Mouse (Mus musculus) stomach, postnatal 0 days (tissue): ENCODE measurements around the gene Fyn. TPM values are rescaled to one million over a fixed set of nuclear protein-coding genes. Genes with fewer than 3 reads are reported as not detected.

Experiments
- ATAC-seq: fragments of 200-750 bp; cut with Nextera tagmentation; 2 replicates; pipeline ENCODE4 v1.8.0; 2017; ENCODE audit not compliant: low FRiP score, low TSS enrichment
- DNase-seq: peaks from one replicate; pipeline ENCODE4 v3.0.0-alpha.2; 2016; ENCODE audit warnings: low spot score
- H3K27ac ChIP-seq: fragments of 300-500 bp; sonication (generic); replicated peaks from 2 replicates; pipeline ENCODE4 v1.5.1; 2014; ENCODE audit warnings: mild to moderate bottlenecking, control low read depth
- H3K27me3 ChIP-seq: fragments of 300-500 bp; sonication (generic); 2 replicates; pipeline ENCODE4 v1.6.1; 2014; ENCODE audit warnings: low read length; ENCODE audit not compliant: control insufficient read depth, insufficient read depth
- H3K36me3 ChIP-seq: fragments of 300-500 bp; sonication (generic); 2 replicates; pipeline ENCODE4 v1.6.1; 2014; ENCODE audit warnings: low read length, mixed read lengths; ENCODE audit not compliant: control insufficient read depth, insufficient read depth
- H3K4me1 ChIP-seq: fragments of 300-500 bp; sonication (generic); replicated peaks from 2 replicates; pipeline ENCODE4 v1.6.1; 2014; ENCODE audit warnings: antibody characterized with exemption; ENCODE audit not compliant: control insufficient read depth, insufficient read depth
- H3K4me2 ChIP-seq: fragments of 300-500 bp; sonication (generic); replicated peaks from 2 replicates; pipeline ENCODE4 v1.6.1; 2014; ENCODE audit warnings: low read depth, mild to moderate bottlenecking, control low read depth, moderate library complexity
- H3K4me3 ChIP-seq: fragments of 300-500 bp; sonication (generic); 2 replicates; pipeline ENCODE4 v1.5.1; 2014; ENCODE audit warnings: low read depth, low read length, control low read depth
- H3K9ac ChIP-seq: fragments of 300-500 bp; sonication (generic); 2 replicates; pipeline ENCODE4 v1.6.1; 2014; ENCODE audit warnings: mild to moderate bottlenecking, low read length, control low read depth, mixed read lengths
- H3K9me3 ChIP-seq: fragments of 300-500 bp; sonication (generic); 2 replicates; pipeline ENCODE4 v1.6.1; 2016; ENCODE audit warnings: low read length; ENCODE audit not compliant: control insufficient read depth
- CTCF ChIP-seq: IDR thresholded peaks from 2 replicates; pipeline ENCODE4 v1.5.1; 2016; ENCODE audit warnings: antibody characterized with exemption, low read depth, mild to moderate bottlenecking, moderate library complexity
- EP300 ChIP-seq: optimal IDR thresholded peaks from 2 replicates; pipeline ENCODE3; 2016; ENCODE audit warnings: antibody characterized with exemption
- WGBS: fragments of 180-500 bp; shearing (Covaris S2); extraction: QIAGEN DNeasy Blood & Tissue Kit; methylation state at CpG from one replicate; pipeline ENCODE4 v1.1.7; 2014; 5-methylcytosine and 5-hydroxymethylcytosine counted together
- polyA plus RNA-seq: library from polyadenylated mRNA; unstranded; fragments of >200 nt; fragmentation: Nextera tagmentation; extraction: Ambion mirVana; gene quantifications from 2 replicates; pipeline ENCODE4 v1.2.1, GENCODE M21; 2015

Gene Fyn
- polyA plus RNA-seq, 1 experiment from 2014 or later = 12.5 TPM

DNA sequence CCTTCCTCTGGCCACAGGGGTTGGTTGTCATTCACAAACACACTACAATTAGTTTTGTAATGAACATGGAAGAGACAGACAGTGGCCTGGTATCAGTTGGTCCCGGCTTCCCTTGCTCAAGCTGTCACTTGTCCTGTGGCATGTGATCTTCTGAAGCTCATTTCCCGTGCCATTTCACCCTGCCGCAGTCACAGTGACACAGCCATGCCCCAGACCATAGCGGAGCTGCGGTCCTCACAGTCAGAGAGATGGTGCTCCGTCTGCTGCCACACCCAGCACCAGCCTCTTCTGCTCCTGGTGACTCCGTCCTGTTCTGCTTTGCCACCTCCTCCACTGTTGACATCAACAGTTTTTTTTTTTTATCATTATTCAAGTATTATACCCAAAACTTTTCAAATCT is 49.7 kb downstream of the Fyn start:
- Histone ChIP-seq H3K4me3 (no peak overlapping the region), H3K4me2 (no peak overlapping the region), H3K27ac (no peak overlapping the region), H3K9ac (no peak overlapping the region), H3K4me1 (peaks cover 2% of the 10 kb centered on the region), H3K9me3 (no peaks in the 10 kb centered on the region), H3K36me3 (no peaks in the 10 kb centered on the region), H3K27me3 (no peaks in the 10 kb centered on the region)
- DNase-seq = no peak
- TF ChIP-seq CTCF (no peak), EP300 (no peak)
- no peak for ATAC-seq
- WGBS = 72% methylated on average over 7 of the region's 7 CpGs

DNA sequence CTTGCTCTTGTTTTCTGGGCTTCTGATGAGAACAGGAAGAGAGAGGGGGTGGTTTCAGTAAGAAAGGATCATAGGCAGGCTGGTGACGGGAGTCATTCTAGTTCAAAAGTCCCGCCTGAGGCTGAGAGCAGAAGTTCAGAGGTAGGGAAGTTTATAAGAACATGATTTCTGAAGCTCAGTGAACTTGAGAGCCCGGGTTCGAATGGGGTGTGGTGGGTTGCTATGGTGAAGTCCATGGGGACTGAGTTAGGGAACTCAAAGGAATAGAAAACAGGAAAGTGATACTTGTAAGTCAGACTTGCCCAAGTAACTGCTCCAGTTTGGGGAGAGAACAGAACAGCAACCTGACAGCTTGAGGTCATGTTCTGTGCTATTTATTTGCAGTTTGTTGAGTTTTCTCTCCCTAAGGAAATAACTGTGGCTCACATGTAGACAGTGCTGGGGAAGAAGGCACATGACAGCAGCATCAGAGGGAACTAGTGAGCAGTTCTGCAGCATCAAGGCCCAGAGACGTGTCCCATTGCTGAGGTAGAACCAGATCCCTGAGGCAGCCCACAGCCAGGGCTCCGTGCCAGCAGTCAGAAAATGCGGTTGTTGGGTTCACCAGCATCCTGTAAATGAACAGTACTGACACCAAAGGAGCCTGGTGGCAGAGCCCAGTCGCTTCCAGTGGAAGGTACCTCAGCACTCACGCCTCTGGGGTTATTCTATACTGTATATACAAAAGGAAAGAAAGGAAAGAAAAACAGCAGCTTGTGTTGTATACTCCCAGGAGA is 52.4 kb downstream of the Fyn start:
- H3K4me2 ChIP-seq = no peak overlapping the region
- no peak for DNase-seq
- H3K27ac ChIP-seq = no peak overlapping the region

DNA sequence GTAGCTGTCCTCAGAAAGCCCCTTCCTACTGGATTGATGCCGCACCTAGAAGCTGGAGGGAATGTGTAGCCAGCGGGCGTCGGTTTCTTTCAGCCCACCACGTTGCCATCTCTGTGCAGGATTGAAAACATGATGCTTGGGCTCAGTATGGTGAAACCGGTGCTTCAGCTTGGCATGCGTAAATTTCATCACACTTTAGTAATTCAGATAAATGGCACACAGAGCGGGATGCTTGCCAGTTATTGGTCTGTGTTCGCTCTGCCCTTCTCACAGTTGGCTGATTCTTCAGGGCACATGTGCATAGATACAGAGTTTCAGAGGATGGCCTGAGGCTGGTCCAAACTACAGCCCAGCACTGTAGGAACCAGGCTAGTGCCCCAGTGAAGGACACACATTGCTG is 53.1 kb downstream of the Fyn start:
- ATAC-seq (no peak), DNase-seq (no peak)
- H3K27ac ChIP-seq = no peak overlapping the region
- no peak overlapping the region for H3K4me2 ChIP-seq
- no peak for TF ChIP-seq EP300
- no peak for TF ChIP-seq CTCF
- no peak overlapping the region for H3K4me3 ChIP-seq
- H3K27me3 ChIP-seq = no peaks in the 10 kb centered on the region
- H3K4me1 ChIP-seq = peaks cover 2% of the 10 kb centered on the region
- no peaks in the 10 kb centered on the region for H3K36me3 ChIP-seq
- no peak overlapping the region for H3K9ac ChIP-seq
- 79% methylated on average over 9 of the region's 9 CpGs for WGBS
- H3K9me3 ChIP-seq = no peaks in the 10 kb centered on the region

More for the DNA sequence above, 52.4 kb downstream of the Fyn start:
- ATAC-seq = 0 out of 2 replicates have a peak, but pooled peaks have one; percentile 21
- Histone ChIP-seq H3K27me3 (no peaks in the 10 kb centered on the region), H3K9ac (no peak overlapping the region), H3K36me3 (no peaks in the 10 kb centered on the region), H3K4me3 (no peak overlapping the region), H3K4me1 (peaks cover 2% of the 10 kb centered on the region), H3K9me3 (no peaks in the 10 kb centered on the region)
- TF ChIP-seq CTCF = no peak
- no peak for TF ChIP-seq EP300
- 44% methylated on average over 9 of the region's 9 CpGs for WGBS

DNA sequence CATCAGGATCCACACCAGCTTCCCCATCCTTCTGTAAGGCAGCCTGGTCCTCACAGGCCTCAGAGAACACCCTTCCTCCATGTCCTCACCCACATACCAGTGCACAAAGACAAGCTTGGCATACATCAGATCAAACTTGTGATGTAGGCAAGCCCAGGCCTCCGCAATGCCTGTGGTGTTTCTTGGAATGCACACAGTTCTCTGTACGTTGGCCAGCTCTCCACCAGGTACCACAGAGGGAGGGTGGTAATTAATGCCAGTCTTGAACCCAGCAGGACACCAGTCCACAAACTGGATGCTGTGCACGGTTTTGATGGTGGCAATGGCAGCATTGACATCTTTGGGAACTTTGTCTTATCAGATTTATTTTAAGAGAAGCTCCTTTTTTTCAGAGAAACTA is 56.0 kb downstream of the Fyn start:
- no peak for TF ChIP-seq EP300
- TF ChIP-seq CTCF = no peak
- Histone ChIP-seq H3K9me3 (no peaks in the 10 kb centered on the region), H3K9ac (no peak overlapping the region), H3K4me2 (no peak overlapping the region), H3K27ac (no peak overlapping the region), H3K4me1 (no peaks in the 10 kb centered on the region; the same call in 1 of the 2 replicates), H3K36me3 (no peaks in the 10 kb centered on the region), H3K4me3 (no peak overlapping the region), H3K27me3 (no peaks in the 10 kb centered on the region)
- no peak for ATAC-seq
- no peak for DNase-seq
- 87% methylated on average over 3 of the region's 3 CpGs for WGBS

DNA sequence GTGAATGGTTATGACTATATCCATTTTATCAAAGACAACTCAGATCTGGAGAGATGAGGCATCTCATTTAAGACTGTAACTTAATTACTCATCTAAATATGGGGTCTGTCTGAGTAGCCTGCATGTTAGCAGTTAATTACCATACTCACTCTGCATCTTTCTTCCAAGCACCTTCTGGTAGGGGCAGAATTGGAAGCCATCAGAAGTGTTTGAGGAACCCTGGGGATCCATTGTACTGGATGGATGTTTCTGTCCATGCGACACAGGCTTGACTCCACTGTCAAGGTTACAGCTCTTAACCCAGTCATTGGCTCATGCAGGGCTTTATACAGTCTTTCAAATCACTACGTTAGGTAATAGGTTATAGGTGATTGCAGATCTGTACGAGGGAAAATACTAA is 57.4 kb downstream of the Fyn start:
- DNase-seq = no peak
- no peak for ATAC-seq
- H3K4me2 ChIP-seq = no peak overlapping the region
- H3K4me1 ChIP-seq = no peaks in the 10 kb centered on the region; the same call in 1 of the 2 replicates
- WGBS = 82% methylated on average over 3 of the region's 3 CpGs
- H3K36me3 ChIP-seq = no peaks in the 10 kb centered on the region
- H3K9me3 ChIP-seq = no peaks in the 10 kb centered on the region
- H3K9ac ChIP-seq = no peak overlapping the region
- no peak overlapping the region for H3K27ac ChIP-seq
- TF ChIP-seq CTCF = no peak
- no peak for TF ChIP-seq EP300
- no peaks in the 10 kb centered on the region for H3K27me3 ChIP-seq
- H3K4me3 ChIP-seq = no peak overlapping the region

DNA sequence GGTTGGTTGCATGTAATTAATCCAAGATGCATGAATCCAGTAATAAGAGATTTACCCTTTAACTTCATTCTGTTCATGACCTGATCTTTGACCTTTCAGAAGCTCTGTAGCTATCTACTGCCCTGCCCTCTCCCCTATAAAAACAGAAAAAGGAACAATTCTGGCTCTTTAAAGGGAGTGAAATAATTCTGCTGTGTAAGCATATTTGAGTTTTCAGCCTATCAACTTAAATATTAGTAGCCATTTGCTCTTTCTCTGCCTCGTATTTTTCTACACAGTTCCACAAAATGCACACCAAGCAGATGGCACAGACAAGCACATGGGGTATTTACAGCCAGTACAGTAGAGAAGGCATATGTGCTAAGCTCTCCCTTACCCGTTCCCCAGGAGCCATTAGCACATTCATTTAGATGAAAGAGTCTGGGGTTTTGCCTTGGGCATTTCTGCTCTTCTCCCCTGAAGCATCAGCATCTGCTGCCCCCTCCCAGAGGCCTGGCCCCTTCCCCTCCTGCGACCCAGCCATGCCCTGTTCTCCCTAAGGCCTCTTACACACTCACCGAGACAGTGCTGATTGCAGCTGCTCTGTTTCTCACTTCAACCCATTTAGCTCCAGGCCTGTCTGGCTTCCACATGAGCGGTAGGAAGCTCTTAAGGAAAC is 58.3 kb downstream of the Fyn start:
- no peak for TF ChIP-seq CTCF
- no peak for TF ChIP-seq EP300
- no peak overlapping the region for H3K27ac ChIP-seq
- WGBS = 51% methylated on average over 5 of the region's 5 CpGs

More for the DNA sequence above, 58.3 kb downstream of the Fyn start:
- ATAC-seq (no peak), DNase-seq (no peak)
- no peaks in the 10 kb centered on the region for H3K27me3 ChIP-seq
- no peak overlapping the region for H3K4me2 ChIP-seq
- no peak overlapping the region for H3K9ac ChIP-seq
- no peak overlapping the region for H3K4me3 ChIP-seq
- H3K4me1 ChIP-seq = no peaks in the 10 kb centered on the region
- H3K9me3 ChIP-seq = no peaks in the 10 kb centered on the region
- no peaks in the 10 kb centered on the region for H3K36me3 ChIP-seq
